Mouse (Mus musculus): ENCODE results near the gene Nmrk2. TPM values are rescaled to one million over a fixed set of nuclear protein-coding genes. Genes with fewer than 3 reads are reported as not detected.

Gene Nmrk2
- polyA plus RNA-seq, 1 experiment from 2014 or later: not detected

- Histone ChIP-seq H3K27me3 (replicated peaks; ENCODE audit: control insufficient read depth, insufficient read depth, low read length) (no peaks in the 10 kb centered on the region), H3K9ac (ENCODE audit: low read length) (peak overlapping the region; percentile 64), H3K4me3 (ENCODE audit: low read depth, low read length) (peak overlapping the region; percentile 80), H3K9me3 (replicated peaks; ENCODE audit: control insufficient read depth, low read length) (no peaks in the 10 kb centered on the region), H3K36me3 (ENCODE audit: control insufficient read depth, insufficient read depth, low read length) (peaks cover 11% of the 10 kb centered on the region), H3K4me2 (ENCODE audit: low read length) (peak overlapping the region; percentile 69), H3K27ac (ENCODE audit: low read depth, low read length) (peak overlapping the region; percentile 72), H3K4me1 (ENCODE audit: control insufficient read depth, insufficient read depth, low read length) (peaks cover 13% of the 10 kb centered on the region)
- peak; percentile 67 for ATAC-seq
- DNase-seq (ENCODE audit: low spot score): no peak
- 9% methylated on average over 5 of the region's 5 CpGs for WGBS
These were observed 33.8 kb downstream of the Nmrk2 start for GRCm38 (mm10) chr10:81168087-81168431.

GRCm38 (mm10) chr10:81167200-81168086, 34.4 kb downstream of the Nmrk2 start, which contains the start of gene Pias4:
Pias4 (minus strand) TSS chr10:81167923.
- under 1% methylated on average over 61 of the region's 64 CpGs for WGBS
- peaks cover 15% of the 10 kb centered on the region for H3K36me3 ChIP-seq (ENCODE audit: control insufficient read depth, insufficient read depth, low read length)
- peaks cover 13% of the 10 kb centered on the region for H3K4me1 ChIP-seq (ENCODE audit: control insufficient read depth, insufficient read depth, low read length)
- peak within 1 kb of the TSS; percentile 74 for H3K9ac ChIP-seq (ENCODE audit: low read length)
- H3K27me3 ChIP-seq (replicated peaks; ENCODE audit: control insufficient read depth, insufficient read depth, low read length): no peaks in the 10 kb centered on the region
- H3K9me3 ChIP-seq (replicated peaks; ENCODE audit: control insufficient read depth, low read length): no peaks in the 10 kb centered on the region
- peak within 1 kb of the TSS; percentile 93 for H3K4me2 ChIP-seq (ENCODE audit: low read length)
- ATAC-seq (peak; percentile 90), DNase-seq (ENCODE audit: low spot score) (peak; percentile 100)
- peak within 1 kb of the TSS; percentile 72 for H3K27ac ChIP-seq (ENCODE audit: low read depth, low read length)
- H3K4me3 ChIP-seq (ENCODE audit: low read depth, low read length): peak within 1 kb of the TSS; percentile 80

- Histone ChIP-seq H3K4me1 (ENCODE audit: control insufficient read depth, insufficient read depth, low read length) (peaks cover 13% of the 10 kb centered on the region), H3K9ac (ENCODE audit: low read length) (no peak overlapping the region)
- WGBS: 90% methylated on average over 8 of the region's 8 CpGs
These were observed 36.7 kb downstream of the Nmrk2 start for GRCm38 (mm10) chr10:81165118-81165517.

GRCm38 (mm10) chr10:81162318-81162652, 39.6 kb downstream of the Nmrk2 start:
- Histone ChIP-seq H3K4me3 (ENCODE audit: low read depth, low read length) (no peak overlapping the region), H3K9ac (ENCODE audit: low read length) (no peak overlapping the region), H3K27me3 (replicated peaks; ENCODE audit: control insufficient read depth, insufficient read depth, low read length) (no peaks in the 10 kb centered on the region), H3K4me2 (ENCODE audit: low read length) (no peak overlapping the region), H3K36me3 (ENCODE audit: control insufficient read depth, insufficient read depth, low read length) (peaks cover 64% of the 10 kb centered on the region), H3K4me1 (ENCODE audit: control insufficient read depth, insufficient read depth, low read length) (peaks cover 7% of the 10 kb centered on the region), H3K9me3 (replicated peaks; ENCODE audit: control insufficient read depth, low read length) (no peaks in the 10 kb centered on the region), H3K27ac (ENCODE audit: low read depth, low read length) (no peak overlapping the region)
- DNase-seq (ENCODE audit: low spot score) (no peak), ATAC-seq (no peak)
- 58% methylated on average over 2 of the region's 2 CpGs for WGBS

More at GRCm38 (mm10) chr10:81165118-81165517, 36.7 kb downstream of the Nmrk2 start:
- DNase-seq (ENCODE audit: low spot score) (no peak), ATAC-seq (no peak)
- no peaks in the 10 kb centered on the region for H3K9me3 ChIP-seq (replicated peaks; ENCODE audit: control insufficient read depth, low read length)
- no peak overlapping the region for H3K27ac ChIP-seq (ENCODE audit: low read depth, low read length)
- H3K27me3 ChIP-seq (replicated peaks; ENCODE audit: control insufficient read depth, insufficient read depth, low read length): no peaks in the 10 kb centered on the region
- H3K36me3 ChIP-seq (ENCODE audit: control insufficient read depth, insufficient read depth, low read length): peaks cover 38% of the 10 kb centered on the region
- no peak overlapping the region for H3K4me3 ChIP-seq (ENCODE audit: low read depth, low read length)
- H3K4me2 ChIP-seq (ENCODE audit: low read length): no peak overlapping the region

- H3K36me3 ChIP-seq (ENCODE audit: control insufficient read depth, insufficient read depth, low read length): peaks cover 70% of the 10 kb centered on the region
- ATAC-seq: no peak
These were observed 40.1 kb downstream of the Nmrk2 start for GRCm38 (mm10) chr10:81161602-81162317.

GRCm38 (mm10) chr10:81154736-81155135, 47.1 kb downstream of the Nmrk2 start:
- H3K27me3 ChIP-seq (replicated peaks; ENCODE audit: control insufficient read depth, insufficient read depth, low read length): no peaks in the 10 kb centered on the region
- H3K27ac ChIP-seq (ENCODE audit: low read depth, low read length): no peak overlapping the region
- DNase-seq (ENCODE audit: low spot score) (no peak), ATAC-seq (no peak)
- 85% methylated on average over 6 of the region's 6 CpGs for WGBS
- no peak overlapping the region for H3K4me3 ChIP-seq (ENCODE audit: low read depth, low read length)
- H3K36me3 ChIP-seq (ENCODE audit: control insufficient read depth, insufficient read depth, low read length): peaks cover 88% of the 10 kb centered on the region
- H3K9ac ChIP-seq (ENCODE audit: low read length): 0 out of 2 replicates have a peak overlapping the region, but pooled peaks have one; percentile 21
- no peaks in the 10 kb centered on the region for H3K4me1 ChIP-seq (ENCODE audit: control insufficient read depth, insufficient read depth, low read length)
- H3K4me2 ChIP-seq (ENCODE audit: low read length): no peak overlapping the region
- H3K9me3 ChIP-seq (replicated peaks; ENCODE audit: control insufficient read depth, low read length): no peaks in the 10 kb centered on the region

More at GRCm38 (mm10) chr10:81161602-81162317, 40.1 kb downstream of the Nmrk2 start:
- peaks cover 5% of the 10 kb centered on the region for H3K4me1 ChIP-seq (ENCODE audit: control insufficient read depth, insufficient read depth, low read length)
- DNase-seq (ENCODE audit: low spot score): no peak
- no peak overlapping the region for H3K27ac ChIP-seq (ENCODE audit: low read depth, low read length)
- H3K4me3 ChIP-seq (ENCODE audit: low read depth, low read length): no peak overlapping the region
- WGBS: 95% methylated on average over 8 of the region's 8 CpGs
- no peaks in the 10 kb centered on the region for H3K27me3 ChIP-seq (replicated peaks; ENCODE audit: control insufficient read depth, insufficient read depth, low read length)
- H3K9ac ChIP-seq (ENCODE audit: low read length): no peak overlapping the region
- no peaks in the 10 kb centered on the region for H3K9me3 ChIP-seq (replicated peaks; ENCODE audit: control insufficient read depth, low read length)
- H3K4me2 ChIP-seq (ENCODE audit: low read length): no peak overlapping the region

GRCm38 (mm10) chr10:81154313-81154712, 47.5 kb downstream of the Nmrk2 start:
- H3K27ac ChIP-seq (ENCODE audit: low read depth, low read length): no peak overlapping the region
- H3K36me3 ChIP-seq (ENCODE audit: control insufficient read depth, insufficient read depth, low read length): peaks cover 90% of the 10 kb centered on the region
- H3K9ac ChIP-seq (ENCODE audit: low read length): peak overlapping the region; percentile 21; the same call in 1 of the 2 replicates
- no peaks in the 10 kb centered on the region for H3K27me3 ChIP-seq (replicated peaks; ENCODE audit: control insufficient read depth, insufficient read depth, low read length)
- no peaks in the 10 kb centered on the region for H3K4me1 ChIP-seq (ENCODE audit: control insufficient read depth, insufficient read depth, low read length)
- 95% methylated on average over 12 of the region's 12 CpGs for WGBS
- H3K4me2 ChIP-seq (ENCODE audit: low read length): no peak overlapping the region
- ATAC-seq (no peak), DNase-seq (ENCODE audit: low spot score) (no peak)
- no peaks in the 10 kb centered on the region for H3K9me3 ChIP-seq (replicated peaks; ENCODE audit: control insufficient read depth, low read length)
- H3K4me3 ChIP-seq (ENCODE audit: low read depth, low read length): no peak overlapping the region

GRCm38 (mm10) chr10:81152609-81153008, 49.2 kb downstream of the Nmrk2 start:
- H3K4me3 ChIP-seq (ENCODE audit: low read depth, low read length): no peak overlapping the region
- no peak overlapping the region for H3K4me2 ChIP-seq (ENCODE audit: low read length)
- ATAC-seq (no peak), DNase-seq (ENCODE audit: low spot score) (no peak)
- no peak overlapping the region for H3K9ac ChIP-seq (ENCODE audit: low read length)
- WGBS: 80% methylated on average over 12 of the region's 12 CpGs
- no peaks in the 10 kb centered on the region for H3K27me3 ChIP-seq (replicated peaks; ENCODE audit: control insufficient read depth, insufficient read depth, low read length)
- H3K36me3 ChIP-seq (ENCODE audit: control insufficient read depth, insufficient read depth, low read length): peaks cover 90% of the 10 kb centered on the region
- no peaks in the 10 kb centered on the region for H3K4me1 ChIP-seq (ENCODE audit: control insufficient read depth, insufficient read depth, low read length)
- H3K9me3 ChIP-seq (replicated peaks; ENCODE audit: control insufficient read depth, low read length): no peaks in the 10 kb centered on the region
- H3K27ac ChIP-seq (ENCODE audit: low read depth, low read length): no peak overlapping the region

GRCm38 (mm10) chr10:81151261-81151660, 50.6 kb downstream of the Nmrk2 start:
- ATAC-seq (no peak), DNase-seq (ENCODE audit: low spot score) (no peak)
- 77% methylated on average over 6 of the region's 6 CpGs for WGBS
- no peak overlapping the region for H3K27ac ChIP-seq (ENCODE audit: low read depth, low read length)
- peaks cover 90% of the 10 kb centered on the region for H3K36me3 ChIP-seq (ENCODE audit: control insufficient read depth, insufficient read depth, low read length)
- H3K9me3 ChIP-seq (replicated peaks; ENCODE audit: control insufficient read depth, low read length): no peaks in the 10 kb centered on the region
- no peak overlapping the region for H3K9ac ChIP-seq (ENCODE audit: low read length)
- H3K4me1 ChIP-seq (ENCODE audit: control insufficient read depth, insufficient read depth, low read length): no peaks in the 10 kb centered on the region
- no peak overlapping the region for H3K4me2 ChIP-seq (ENCODE audit: low read length)
- H3K27me3 ChIP-seq (replicated peaks; ENCODE audit: control insufficient read depth, insufficient read depth, low read length): no peaks in the 10 kb centered on the region
- H3K4me3 ChIP-seq (ENCODE audit: low read depth, low read length): no peak overlapping the region
